Mouse (Mus musculus): ENCODE measurements around the gene Rpl36-ps4.

Gene Rpl36-ps4

GRCm38 (mm10) chr17:87920677-87921076, at the start of gene Rpl36-ps4:
TSS of gene Rpl36-ps4 (plus strand) at chr17:87920977.
- DNase-seq (ENCODE audit: low spot score), result no peak

DNA sequence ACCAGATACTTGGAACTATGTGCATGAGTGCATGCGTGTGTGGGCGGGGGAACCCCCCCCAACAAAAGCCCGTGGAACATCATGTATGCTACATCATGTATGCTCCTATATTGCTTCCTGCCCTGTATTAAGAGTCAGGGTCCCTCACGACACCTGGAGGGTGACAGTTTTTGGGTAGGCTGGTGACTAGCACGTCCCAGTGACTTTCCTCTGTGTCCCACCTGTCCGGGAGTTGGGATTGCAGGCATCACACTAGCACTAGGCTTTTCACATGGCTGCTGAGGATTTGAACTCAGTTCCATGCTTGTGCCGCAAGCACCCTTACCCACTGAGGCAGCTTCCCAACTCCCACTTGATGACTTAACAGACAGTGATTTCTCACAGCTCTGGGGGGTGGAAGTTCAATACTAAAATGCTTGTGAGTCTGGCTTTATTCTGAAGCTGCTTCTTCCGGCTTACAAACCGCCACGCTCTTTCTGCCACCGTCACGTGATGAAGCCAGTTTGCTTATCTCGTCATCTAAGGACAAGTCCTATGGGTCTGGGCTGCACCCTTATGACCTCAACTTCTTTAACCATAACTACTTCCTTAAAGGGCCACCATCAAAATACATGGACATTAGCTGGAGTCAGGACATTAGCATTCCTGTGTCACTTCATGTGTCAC, 49.2 kb upstream of the Rpl36-ps4 start:
- DNase-seq (ENCODE audit: low spot score), result no peak

DNA sequence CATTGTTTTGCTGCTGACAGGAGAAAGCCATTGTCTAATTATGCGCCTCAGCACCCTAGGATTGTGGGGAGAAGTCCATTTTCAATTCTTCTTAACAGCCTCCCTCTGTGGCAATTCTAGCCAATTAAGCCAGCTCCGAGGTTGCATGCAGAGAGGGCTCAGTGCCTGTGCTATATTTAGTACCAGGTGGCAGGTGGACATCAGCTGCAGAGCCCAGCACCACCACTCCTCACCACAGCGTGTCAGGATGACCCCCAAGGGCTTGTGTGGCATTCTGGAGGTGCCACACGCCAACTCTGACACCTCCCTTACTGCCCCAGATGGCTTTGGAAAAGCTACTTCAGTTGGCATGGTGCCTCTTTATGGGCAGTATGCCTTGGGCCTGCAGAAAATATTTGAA, 48.5 kb upstream of the Rpl36-ps4 start:
- DNase-seq (ENCODE audit: low spot score), result peak; percentile 16

DNA sequence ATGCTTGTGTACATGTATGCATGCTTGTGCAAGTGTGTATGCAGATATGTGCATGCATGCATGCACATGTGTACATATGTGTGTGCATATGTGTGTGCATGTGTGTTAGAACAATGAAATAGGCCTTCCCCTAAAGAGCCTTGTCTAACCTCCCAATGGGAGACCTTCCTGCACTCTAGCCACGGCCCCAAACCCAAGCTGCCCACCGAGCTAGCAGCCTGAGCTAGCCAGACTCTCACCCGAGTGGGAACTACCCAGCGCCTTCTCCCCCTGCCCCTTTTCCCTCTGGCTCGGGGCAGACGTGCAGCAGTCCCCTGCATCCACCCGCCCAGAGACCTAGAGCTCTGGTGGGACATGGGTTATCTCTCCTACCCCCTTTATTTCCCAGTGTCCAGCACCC, 47.3 kb upstream of the Rpl36-ps4 start:
- no peak for DNase-seq (ENCODE audit: low spot score)

DNA sequence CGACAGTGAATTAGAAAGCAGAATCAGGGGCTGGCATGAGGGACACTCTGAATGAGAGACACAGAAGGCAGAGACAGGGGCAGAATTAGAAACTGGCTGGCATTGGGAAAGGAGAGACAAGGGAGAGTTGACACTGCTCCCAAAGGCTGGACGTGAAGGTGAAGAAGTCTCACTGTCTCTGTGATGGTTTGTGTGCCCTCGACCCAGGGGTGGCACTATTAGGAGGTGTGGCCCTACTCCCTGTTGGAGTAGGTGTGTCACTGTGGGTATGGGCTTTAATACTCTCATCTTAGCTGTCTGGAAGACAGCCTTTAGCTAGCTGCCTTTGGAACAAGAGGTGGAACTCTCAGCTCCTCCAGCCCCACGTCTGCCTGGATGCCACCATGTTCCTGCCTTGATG, 46.8 kb upstream of the Rpl36-ps4 start:
- DNase-seq (ENCODE audit: low spot score), result no peak

GRCm38 (mm10) chr17:87875346-87875920, 45.3 kb upstream of the Rpl36-ps4 start:
- no peak for DNase-seq (ENCODE audit: low spot score)

DNA sequence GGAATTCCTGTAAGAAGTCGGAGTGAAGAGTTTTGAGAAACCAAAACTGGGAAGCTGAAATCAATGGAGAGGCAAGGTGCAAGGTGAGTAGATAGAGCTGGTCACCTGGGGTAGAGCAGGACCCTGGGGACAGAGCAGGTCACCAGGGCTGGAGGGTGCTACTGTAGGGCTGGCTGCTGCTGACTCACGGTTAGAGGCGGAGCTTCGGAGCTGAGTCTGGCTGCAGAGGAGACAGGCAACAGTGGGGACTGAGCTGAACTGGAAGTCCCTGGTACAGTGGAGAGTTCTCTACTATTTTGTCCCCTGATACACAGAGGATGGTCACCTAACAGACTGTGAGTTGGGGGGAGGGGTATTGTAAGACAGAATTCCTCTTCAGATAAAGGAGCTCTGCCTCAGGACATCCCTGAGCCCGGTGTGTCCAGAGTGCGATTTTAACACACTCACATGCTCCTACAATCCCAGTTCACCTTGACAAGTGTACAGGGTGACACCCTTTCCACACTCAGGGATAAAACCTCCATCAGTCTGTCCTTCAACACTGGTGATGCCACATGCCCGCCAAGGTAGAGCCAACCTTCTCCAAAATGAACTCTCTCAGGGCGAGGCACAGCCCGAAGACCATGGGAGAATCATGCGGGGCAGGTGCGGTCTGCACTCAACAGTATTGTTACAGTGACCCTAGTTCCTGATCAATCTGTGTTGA, 44.3 kb upstream of the Rpl36-ps4 start:
- DNase-seq (ENCODE audit: low spot score), result no peak

DNA sequence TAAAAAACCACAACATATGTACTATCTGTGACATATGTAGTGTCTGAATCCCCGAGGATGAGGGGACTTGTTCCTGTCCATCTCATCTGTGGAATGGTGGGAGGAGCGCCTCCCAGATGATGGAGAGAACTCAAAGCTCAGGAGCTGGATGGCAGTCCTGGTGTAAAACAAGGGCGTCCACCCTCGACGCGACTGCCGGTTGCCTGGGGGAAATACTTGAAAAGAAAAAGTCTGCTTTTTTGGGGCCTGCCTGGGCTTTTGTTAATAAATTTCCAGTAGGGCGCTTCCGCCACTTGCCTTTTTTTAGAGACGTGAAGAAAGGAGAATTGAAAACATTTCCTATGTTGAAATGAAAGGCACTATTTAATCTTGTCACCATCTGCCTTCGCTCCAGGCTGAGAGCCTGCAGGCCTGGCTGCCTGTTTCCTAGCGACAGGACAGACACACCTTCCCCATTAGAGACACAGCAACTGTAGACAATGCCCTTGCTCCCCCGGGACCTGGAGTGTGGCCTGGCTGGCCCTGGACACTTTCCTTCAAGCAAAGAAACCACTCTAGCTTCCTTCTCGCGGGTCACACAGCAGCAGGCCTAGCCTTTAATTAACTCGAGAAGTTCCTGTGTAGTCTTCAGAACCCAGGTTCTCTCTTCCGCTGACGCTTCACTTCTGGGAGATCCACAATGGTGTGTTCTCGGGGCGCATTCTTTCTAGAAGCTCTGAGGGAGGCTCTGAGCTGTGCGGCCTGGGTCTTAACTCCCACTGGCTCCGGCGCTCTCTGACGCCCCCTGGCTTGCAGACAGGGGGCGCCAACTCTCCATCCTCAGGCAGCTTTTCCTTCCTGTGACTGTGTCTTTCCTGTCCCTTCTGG, 43.3 kb upstream of the Rpl36-ps4 start:
- peak; percentile 78 for DNase-seq (ENCODE audit: low spot score)

DNA sequence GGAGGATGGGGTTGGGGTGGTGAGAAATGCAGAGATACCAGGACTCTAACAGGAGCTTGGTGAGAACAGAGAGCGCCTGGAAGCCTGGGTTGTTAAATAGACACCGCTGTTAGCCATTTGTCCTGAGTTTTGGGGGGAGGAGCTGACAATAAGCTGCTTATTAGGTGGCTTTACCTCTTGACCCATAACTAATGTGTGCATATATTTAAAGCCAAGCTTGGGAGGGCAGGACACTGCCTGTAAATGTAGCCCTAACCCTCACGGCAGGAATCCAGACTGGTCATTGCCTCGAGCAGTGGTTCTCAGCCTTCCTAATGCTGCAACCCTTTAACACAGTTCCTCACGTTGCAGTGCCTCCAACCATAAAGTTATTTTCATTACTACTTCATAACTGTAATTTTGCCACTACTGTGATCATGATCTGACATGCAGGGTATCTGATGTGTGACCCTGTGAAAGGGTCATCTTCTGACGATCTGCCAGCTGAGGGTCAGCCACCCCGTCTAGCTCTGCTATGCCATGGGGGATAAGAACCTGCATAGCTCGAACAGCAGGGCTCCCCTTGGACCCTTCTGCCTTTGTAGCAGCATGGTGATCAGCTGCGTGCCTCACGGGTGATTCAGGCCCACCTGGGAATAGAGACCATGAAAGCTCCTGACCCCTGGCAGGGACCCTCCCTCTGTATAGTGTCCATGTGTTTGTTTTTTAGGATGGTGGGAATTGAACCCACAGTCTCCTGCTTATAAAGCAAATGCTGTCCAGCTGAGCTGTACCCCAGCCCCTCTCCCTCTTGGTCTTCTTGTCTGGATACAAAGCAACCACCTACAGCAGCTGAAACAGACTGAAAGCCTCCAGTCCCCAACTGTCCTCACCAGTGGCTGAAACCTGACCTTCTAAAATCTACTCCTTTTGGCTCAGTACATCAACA, 42.0 kb upstream of the Rpl36-ps4 start:
- DNase-seq (ENCODE audit: low spot score), result peak; percentile 67

DNA sequence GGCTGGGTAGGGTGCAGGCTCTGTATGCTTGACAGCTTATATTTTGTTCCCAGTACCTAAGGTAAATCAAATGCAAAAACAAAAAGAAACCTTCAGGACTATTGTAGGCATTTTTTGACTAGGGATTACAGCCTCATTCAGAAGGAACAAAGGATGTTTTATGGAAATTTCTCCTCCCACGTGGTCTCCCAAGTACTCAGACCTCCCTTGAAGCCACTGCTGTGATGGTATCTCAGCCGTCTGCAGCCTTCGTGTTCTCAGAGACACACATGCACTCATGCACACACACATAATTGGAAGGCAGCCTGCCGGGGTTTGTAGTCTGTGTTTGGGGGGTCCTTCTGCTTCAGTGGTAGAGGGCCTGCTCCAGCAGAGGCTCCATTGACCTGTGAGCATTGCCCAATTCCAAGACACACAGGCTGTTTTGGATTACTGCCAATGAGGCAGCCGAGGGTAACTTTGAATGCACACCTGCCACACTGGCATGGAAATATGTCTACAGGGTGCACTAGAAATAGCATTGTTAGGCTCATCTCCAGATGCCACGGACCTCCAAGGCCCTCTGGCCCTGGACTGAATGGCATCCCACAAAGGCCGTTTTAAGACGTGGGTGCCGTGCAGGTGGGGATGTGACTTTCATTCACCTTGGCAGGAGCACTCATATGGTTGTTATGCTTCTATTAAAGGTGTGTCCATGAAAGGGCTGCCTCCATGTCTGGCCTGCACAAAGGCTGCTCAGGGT, 41.1 kb upstream of the Rpl36-ps4 start:
- peak; percentile 28 for DNase-seq (ENCODE audit: low spot score)

GRCm38 (mm10) chr17:87882594-87882993, 38.2 kb upstream of the Rpl36-ps4 start:
- peak; percentile 65 for DNase-seq (ENCODE audit: low spot score)

DNA sequence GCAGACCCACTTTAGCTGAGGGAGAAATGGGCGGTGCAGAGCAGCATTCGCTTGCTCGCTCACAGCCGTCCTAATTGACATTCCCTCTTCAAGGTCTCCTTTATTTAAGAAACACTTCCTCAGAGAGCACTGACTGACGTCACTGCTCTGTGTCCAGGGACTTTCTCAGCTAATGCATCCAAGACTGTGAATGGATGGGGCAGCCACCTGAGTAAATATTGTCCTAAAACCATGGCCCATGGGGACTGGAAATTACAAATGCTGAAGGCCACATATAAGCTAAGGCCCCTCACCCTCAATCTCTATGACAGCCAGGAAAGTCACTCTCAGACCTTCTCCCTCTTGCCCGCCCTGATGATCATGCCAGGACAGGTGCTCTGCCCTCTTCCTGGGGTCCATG, 23.6 kb upstream of the Rpl36-ps4 start:
- no peak for DNase-seq (ENCODE audit: low spot score)

DNA sequence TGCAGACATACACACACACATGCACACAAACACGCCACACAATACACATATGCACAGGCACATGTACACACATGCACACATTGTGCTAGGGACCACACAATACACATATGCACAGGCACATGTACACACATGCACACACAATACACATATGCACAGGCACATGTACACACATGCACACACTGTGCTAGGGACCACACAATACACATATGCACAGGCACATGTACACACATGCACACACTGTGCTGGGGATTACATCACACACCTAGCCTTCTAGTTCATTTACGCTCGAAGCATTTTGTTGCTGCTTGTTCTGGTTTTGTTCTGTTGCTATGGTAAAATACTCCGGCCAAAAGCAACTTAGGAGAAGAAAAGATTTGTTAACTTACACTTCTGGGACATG, 20.1 kb upstream of the Rpl36-ps4 start:
- no peak for DNase-seq (ENCODE audit: low spot score)

- no peak for DNase-seq (ENCODE audit: low spot score)
Measured at GRCm38 (mm10) chr17:87901163-87901562, 19.6 kb upstream of the Rpl36-ps4 start.

DNA sequence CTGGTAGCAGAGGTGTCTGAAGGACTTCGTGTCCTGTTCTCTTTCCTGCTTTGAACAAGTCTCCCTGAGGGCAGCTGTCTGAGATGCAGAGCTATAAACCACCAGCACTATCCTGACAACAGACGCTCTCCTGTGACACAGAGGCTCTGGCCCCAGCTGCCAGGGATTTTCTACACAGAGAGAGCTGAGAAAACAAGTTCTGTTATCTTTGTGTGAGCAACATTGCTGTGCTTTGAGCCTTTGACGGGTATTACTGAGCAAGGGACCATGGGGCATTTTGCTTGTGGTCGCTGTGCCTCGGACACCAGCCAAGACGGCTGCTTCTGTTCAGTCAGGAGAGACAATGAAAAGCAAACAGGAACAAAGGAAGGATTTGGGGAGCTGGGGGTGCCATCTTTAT, 17.6 kb upstream of the Rpl36-ps4 start:
- DNase-seq (ENCODE audit: low spot score), result no peak

DNA sequence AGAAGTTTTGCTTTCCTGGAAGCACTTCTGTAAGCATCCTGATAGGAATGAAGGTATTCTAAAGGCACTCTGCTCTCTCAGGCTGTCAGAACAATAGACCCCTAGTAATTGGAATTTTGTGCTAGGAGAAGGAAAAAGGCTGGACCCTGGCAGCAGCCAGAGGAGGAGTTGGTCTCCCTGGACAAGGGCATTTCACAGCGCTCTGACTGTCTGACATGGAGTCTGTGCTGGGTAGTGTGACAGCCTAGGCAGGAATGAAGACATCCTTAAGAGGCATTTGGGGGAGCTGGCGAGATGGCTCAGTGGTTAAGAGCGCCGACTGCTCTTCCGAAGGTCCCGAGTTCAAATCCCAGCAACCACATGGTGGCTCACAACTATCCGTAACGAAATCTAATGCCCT, 17.1 kb upstream of the Rpl36-ps4 start:
- DNase-seq (ENCODE audit: low spot score), result no peak

DNA sequence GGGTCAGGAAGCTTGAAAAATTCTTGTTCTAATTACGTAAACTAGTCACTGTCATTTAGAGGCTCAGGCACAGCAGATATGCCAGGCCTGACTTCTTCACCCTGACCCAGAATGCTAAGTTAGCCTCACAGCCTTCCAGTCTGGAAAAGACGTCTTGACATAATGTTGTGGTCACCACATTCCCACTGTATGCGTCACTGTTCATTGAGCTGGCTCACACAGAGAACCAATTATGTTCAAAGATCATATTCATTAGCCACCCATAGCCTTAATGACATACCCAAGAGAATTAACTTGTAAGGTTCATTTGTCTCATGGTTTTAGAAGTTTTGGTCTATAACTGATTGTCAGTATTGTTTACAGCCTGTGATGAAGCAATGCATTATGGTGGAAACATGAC, 5.4 kb upstream of the Rpl36-ps4 start:
- no peak for DNase-seq (ENCODE audit: low spot score)

- DNase-seq (ENCODE audit: low spot score), result no peak
Measured at GRCm38 (mm10) chr17:87918121-87918520, 2.7 kb upstream of the Rpl36-ps4 start.

DNA sequence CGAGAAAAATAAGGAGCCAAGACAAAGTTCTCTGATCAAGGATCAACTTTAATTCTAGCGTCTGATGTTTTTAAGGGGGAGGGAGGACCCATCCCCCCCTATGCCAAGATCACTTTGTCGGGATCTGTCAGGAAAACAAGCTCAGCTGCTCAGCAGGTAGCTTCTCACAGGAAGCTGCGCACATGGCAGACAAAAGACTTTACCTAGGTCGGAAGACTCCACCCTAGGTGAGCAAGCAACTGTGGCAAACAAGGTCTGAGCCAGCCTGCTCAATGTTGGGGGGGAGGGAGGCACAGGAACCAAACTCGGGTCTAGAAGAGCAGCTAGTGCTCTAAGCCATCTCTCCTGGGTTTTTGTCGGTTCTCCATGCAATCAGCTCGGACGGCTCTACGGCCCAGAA, 13.5 kb downstream of the Rpl36-ps4 start:
- DNase-seq (ENCODE audit: low spot score), result no peak

- no peak for DNase-seq (ENCODE audit: low spot score)
Measured at GRCm38 (mm10) chr17:87934736-87935135, 14.0 kb downstream of the Rpl36-ps4 start.

DNA sequence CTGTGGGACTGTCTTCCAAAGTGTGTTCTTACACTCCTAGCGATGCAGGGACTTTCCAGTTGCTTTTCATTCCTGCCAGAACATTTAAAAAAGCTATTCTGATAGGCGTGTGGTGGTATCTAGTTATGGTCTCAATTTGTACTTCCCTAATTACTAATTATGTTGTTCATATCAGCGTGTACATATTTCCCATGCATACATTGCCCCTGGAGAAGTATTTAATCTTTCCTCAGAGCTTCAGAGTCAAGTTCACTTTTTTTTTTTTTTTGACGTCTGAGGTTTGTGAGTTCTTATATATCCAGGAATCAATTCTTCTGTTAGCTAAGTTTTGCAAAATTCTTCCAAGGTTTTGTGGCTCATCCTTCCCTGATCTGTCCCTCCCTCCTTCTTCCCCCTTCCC, 15.4 kb downstream of the Rpl36-ps4 start:
- no peak for DNase-seq (ENCODE audit: low spot score)

Measured in retina, embryonic 14.5 days (tissue).